Mouse (Mus musculus): ENCODE data around the gene Bloc1s5.

GRCm38 (mm10) chr13:38587350-38587749, 47.6 kb downstream of the Bloc1s5 start:
- no peak for TF ChIP-seq EP300 (IDR thresholded peaks at IDR 0.05; ENCODE audit: low read length)
- no peak for TF ChIP-seq ZC3H11A (IDR thresholded peaks at IDR 0.05; ENCODE audit: low read depth, low read length)
- no peak for TF ChIP-seq RAD21 (IDR thresholded peaks at IDR 0.05; ENCODE audit: low read depth, low read length)
- no peak for TF ChIP-seq MAZ (IDR thresholded peaks at IDR 0.05; ENCODE audit: low read depth, low read length)
- no peak for TF ChIP-seq CTCF (conservative IDR thresholded peaks at IDR 0.05 in 1 of 2, IDR thresholded peaks at IDR 0.05 in 1 of 2; ENCODE audit: low read depth in 2 of 2, low read length in 2 of 2)
- no peak for TF ChIP-seq USF2 (conservative IDR thresholded peaks at IDR 0.05; ENCODE audit: low read depth, low read length)
- no peak for TF ChIP-seq E2F4 (IDR thresholded peaks at IDR 0.05; ENCODE audit: insufficient replicate concordance, low read depth, low read length)
- TF ChIP-seq POLR2A (IDR thresholded peaks at IDR 0.05; ENCODE audit: low read depth, low read length) = no peak
- no peak for TF ChIP-seq CHD2 (IDR thresholded peaks at IDR 0.05; ENCODE audit: low read length)
- no peak for TF ChIP-seq MXI1 (IDR thresholded peaks at IDR 0.05; ENCODE audit: low read depth, low read length)
- no peak for TF ChIP-seq CHD1 (IDR thresholded peaks at IDR 0.05; ENCODE audit: low read depth, low read length)
- TF ChIP-seq HCFC1 (IDR thresholded peaks at IDR 0.05; ENCODE audit: low read depth, low read length) = no peak

Measured in CH12.LX (cell line).